Mouse (Mus musculus): ENCODE measurements at regions not wholly inside any gene's neighbourhood (a gene's known extent, or its start where the extent isn't known, plus 50 kb on each side); places are given as distances from the start of the nearest gene placed in this dataset.

DNA sequence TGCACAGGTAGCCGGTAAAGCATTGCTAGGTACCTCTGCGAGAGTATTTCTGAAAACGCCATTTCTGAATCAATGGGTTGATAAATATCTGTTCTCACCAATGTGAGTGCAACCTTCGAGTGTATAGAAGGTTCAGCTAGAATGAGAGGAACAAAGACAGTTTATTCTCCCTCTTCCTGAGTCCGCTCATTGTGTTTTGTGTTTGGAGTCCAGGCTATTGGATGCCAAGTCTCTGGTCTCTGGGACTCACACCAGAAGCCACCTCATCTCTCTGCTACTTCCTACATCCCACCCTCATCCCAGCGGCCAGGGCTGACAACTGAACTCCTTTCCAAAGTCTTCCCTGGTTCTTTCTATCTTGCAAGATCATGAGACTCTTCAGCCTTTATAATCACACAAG lies 62.7 kb downstream of the Lrrc30 start:
- DNase-seq (ENCODE audit: low read depth) = no peak

DNA sequence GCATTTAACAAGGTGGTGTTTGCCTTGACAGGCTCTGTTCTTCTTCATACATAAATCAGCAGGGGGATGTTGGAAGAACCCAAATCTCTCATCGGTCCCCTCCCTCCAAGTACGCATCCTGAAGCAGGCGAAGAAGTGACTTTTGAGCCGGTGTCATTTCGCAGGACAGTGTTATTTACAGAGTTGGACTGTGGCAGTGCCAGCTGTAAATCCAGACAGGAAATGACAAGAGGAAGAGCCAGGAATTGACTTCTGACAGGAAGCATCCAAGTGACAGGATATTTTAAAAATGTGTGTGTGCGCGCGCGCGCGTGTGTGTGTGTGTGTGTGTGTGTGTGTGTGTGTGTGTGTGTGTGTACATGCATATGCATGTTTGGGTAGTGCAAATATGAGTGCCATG lies 66.3 kb downstream of the Lrrc30 start:
- DNase-seq (ENCODE audit: low read depth) = no peak

DNA sequence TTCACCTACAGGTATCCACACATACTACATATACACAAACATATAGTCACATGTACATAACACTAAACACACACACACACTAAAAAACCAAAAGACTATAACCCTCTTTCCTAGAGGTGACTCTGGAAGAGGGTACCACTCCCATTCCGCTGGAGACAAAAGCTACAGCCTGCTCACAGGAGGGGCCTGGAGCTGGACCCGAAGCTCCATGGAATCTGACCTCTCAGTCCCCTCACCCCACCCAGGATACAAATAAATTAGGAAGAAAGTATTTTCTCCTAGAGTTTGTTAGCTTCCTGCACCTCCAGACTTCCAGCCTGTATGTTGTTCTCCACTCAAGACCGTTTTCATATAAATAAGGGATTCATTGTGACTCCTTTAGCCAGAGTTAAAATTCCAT lies 66.8 kb downstream of the Lrrc30 start:
- no peak for DNase-seq (ENCODE audit: low read depth)

DNA sequence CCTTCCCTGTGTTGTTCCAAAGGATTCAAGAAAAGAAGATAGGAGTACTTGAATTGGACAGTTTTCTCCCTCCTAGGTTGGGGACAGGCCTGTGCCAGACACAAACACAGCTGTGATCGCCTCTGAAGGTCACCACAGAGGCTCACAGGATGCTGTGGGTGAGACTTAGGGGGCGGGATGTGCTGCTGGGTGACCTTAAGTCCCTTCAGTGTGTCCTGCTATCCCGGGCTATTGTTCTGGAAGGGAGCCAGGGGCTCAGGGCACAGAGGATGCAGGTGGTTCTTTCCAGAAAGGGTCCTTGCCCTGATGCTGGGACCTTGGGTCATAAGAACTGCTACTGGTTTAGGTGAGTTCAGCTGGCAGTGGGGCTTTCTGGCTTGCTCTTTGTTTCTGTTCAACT lies 67.7 kb downstream of the Lrrc30 start:
- no peak for DNase-seq (ENCODE audit: low read depth)

DNA sequence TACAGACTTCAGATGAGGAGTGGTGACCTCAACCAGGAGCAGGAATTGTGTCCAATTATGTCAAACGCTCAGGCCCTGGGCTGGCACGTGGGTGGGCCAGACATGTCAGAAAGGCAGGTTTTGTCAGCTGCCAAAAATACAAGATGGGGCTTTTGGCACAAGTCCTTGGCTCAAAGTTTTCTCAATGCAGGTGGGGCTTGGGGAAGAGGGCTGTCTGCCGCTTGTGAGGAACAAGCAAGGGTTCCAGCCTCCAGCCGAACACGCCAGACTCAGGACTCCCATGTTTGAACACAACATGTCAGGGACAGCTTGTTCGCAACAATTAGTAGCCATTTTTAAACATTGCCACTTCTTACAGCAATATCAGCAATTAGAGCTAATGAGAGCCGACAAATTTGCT lies 69.5 kb downstream of the Lrrc30 start:
- no peak for DNase-seq (ENCODE audit: low read depth)

DNA sequence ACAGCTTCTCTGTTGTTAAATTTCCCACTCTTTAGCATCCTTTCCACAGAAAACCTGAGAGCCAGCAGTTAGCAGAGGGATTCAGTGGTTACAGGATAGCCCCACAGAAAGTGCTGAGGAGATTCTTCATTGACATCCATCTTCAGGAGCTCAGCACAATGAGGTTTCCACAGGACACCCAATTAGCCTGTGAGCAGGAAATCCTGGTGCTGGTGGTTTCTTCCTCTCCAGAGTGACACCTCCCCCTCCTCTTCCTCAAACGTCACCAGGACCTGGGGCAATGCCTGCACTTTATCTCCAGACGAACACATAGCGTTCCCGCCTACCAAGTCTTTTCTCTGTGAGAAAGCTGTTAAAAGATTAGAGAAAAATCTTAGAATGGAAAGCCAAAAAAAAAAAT lies 70.7 kb downstream of the Lrrc30 start:
- no peak for DNase-seq (ENCODE audit: low read depth)

DNA sequence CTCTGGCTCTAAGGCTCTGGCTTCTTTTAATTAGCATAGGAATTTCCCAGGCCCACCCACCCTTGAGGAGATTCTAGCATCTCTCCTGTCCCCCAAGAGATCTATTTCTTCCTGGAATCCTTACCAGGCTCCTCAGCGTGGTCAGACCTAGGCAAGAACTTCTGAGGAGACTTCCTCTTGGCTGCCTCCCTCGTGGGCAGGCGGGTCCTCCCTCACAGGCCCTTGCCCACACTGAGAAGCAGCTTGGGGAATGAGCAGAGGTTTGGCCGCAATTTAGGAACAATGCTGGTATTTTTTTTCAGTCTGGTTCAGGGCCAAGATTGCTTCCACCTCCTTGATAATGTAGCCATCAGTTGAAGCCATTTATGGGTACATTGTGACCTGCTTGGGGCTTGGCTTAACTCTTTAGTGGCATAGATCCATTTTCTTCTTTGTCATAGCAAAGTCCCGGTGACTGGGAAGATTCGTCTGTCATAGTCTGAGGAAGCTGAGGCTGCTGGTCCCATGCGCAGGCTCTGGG lies 75.1 kb downstream of the Lrrc30 start:
- no peak for DNase-seq (ENCODE audit: low read depth)

DNA sequence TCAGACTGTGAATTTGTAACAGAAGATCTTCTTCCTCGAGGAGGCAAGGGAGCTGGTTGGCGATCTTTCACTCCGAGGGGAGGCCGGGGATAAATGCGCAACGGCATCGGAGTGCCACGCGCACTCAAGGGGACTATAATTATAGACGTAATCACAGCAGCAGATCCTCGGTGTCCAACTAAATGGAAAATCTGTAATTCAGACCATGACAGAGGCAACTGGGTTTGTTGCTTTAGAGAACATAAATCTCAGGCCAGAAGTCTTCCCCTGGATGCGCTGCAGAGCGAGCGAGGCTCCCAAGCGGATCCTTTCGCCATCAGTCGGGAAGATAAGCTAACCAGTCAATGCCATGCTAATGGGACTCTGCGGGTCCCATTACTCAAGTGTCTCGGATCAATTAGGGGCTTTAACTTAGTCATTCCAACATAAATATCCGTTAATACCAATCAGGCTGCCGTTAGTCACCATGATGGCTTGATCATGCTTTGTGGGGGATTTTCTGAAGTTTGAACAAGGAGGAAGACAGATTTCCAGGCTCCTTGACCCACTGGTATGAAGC lies 79.9 kb downstream of the Lrrc30 start:
- DNase-seq (ENCODE audit: low read depth) = no peak

DNA sequence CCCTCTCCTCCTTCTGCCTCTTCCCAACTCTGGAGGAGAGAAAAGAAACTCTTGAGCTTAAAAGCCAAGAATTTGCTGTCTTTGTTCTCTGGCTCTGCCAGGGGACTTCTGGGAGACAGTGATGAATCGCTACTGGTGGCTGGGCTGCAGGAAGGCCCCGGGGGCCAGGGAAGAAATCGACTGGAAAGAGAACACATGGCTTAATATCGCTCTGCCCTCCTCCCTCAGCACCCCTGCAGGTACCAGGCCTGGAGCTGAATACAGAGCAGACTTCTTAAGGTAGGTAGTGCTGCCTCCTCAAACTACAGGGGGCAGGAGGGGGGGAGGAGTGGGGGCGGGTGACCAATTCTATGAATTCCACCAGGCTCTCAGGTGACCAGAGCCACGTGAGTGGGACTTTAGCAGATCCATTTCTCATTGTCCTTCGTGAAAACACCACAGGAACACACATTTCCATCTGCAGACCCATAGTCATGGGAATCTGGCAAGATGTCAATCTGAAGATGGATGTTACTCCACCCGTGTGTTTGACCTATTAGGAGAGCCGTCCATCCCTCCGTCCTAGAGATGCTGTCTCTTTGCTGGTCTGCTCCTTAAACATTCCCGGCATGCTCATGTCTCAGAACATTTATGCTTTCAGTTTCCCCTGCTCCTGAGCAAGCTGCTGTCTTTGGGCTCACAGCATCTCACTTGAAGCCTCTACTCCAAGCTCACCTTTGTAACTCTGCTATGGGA lies 83.4 kb downstream of the Lrrc30 start:
- no peak for DNase-seq (ENCODE audit: low read depth)

DNA sequence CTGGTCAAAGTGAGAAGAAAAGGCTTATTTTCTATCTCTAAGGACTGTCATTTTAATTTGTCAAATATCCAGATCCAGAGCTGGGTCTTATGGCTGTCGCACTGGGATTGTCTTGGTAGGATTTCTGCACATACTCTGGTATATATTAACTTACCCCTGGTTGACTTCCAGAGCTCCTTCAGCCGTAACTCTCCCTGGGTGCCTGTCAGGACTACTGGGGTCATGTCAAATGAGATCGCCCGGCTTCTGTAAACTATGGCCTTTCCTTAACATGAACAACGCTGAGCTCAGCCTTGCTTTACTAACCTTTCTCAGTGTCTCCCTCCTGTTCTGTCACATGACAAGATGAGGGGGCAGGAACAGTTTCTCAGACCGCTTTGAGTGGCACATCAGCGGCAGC lies 88.1 kb downstream of the Lrrc30 start:
- DNase-seq (ENCODE audit: low read depth) = no peak

DNA sequence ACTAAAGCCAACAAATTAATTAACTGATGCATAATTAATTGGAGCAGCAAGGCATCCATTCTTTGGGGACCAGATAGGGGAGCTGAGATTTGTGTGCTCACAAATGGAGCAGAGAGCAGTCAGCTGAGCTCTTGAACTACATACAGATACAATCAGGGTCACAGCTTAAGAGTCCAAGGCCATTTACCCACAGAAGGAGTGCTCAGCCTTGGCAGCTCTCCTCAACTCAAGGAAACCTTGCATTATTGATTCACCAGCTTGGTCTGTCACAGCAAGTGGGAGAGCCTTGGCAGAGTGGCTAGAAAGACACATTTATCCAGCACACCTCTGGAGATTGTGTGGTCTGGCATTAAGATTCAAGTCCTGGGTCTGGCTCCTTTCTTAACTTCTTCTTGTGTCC lies 100.2 kb downstream of the Lrrc30 start:
- no peak for DNase-seq (ENCODE audit: low read depth)

DNA sequence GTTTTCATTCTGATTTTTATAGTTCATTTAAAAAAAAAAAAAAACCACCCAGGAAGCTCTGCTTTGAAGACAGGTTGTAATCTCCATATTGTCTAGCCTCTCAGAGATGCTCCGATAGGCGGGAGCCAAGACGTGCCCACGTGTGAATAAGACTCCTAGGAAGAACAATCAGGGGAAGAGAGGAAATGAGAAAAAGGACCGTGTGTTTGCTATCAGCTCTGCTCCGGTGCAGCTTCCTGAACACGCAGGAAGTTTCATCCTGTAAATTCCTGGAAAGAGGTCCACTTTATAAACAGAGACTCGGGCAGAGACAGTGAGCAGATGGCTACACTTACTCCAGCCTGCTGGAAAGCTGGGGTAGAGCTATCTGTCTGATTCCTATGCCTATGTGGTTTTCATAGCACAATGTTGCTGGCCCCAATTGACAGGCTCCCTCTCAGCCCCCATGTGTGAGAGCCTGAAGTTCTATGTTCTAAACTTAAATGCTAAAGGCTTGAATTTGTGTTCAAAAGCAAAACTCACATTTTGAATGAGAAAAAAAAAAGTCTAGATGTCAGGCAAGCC lies 111.6 kb downstream of the Lrrc30 start:
- DNase-seq (ENCODE audit: low read depth) = no peak

DNA sequence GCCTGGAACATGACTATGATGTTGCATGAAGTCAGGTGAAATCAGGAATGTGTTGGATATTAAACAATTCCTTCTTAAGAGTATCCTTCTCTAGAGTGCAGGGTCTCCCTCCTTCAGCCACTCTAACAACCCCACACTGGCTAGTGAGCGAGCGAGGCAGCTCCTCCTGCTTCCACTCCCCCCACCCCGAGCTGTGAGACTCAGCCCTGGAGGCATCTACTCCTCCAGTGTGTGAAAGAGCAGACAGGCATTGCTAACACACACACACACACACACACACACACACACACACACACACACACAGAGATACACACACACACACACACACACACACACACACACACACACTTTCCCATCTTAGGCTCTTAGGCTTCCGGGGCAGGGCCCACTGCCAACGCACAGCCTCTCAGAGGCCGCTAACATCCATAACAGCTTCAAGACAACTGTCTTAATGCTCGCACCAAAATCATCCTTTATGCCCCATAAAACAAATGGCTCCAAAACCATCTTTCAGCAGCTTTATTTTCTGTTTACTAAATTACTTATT lies 116.8 kb downstream of the Lrrc30 start:
- DNase-seq (ENCODE audit: low read depth) = no peak

DNA sequence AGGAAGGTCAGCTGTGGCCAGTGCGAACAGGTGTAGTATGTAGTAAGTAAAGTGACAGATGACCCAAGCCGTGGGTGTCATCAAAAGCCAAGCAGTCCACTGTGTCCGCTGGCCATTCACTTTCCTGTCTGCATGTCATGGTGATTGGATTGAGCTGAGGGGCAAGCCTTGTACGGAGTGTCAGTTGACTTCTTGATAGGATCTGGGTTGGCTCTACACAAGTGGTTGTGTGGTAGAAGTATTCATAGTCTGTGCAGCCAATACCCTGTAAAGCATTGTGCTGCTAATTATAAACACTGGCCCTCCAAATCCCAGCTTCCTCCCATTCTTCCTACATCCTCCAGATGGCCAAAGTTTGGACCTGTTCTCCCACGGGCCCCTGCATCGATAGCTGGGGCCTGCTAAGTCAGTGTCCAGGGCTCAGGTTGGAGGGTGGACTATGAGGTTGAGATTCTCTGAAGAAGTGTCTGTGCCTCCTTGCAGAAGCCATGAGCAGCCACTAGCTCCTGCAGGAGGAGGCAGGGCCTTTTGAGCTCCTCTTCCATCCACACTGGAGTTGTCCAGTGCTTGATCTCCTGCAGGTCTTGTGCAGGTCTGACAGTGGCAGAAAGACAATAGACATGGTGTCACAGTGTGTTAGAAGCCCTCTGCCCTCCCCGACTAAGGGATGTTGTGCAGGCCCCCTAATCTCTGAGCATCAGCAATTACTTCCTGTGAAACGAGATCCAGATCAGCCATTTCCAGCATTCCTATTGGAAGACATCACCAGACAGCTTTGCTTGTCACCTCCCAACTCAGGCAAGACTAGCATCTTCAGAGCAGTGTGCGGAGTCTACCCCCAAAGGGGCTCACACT lies 117.9 kb downstream of the Lrrc30 start:
- DNase-seq (ENCODE audit: low read depth) = no peak

DNA sequence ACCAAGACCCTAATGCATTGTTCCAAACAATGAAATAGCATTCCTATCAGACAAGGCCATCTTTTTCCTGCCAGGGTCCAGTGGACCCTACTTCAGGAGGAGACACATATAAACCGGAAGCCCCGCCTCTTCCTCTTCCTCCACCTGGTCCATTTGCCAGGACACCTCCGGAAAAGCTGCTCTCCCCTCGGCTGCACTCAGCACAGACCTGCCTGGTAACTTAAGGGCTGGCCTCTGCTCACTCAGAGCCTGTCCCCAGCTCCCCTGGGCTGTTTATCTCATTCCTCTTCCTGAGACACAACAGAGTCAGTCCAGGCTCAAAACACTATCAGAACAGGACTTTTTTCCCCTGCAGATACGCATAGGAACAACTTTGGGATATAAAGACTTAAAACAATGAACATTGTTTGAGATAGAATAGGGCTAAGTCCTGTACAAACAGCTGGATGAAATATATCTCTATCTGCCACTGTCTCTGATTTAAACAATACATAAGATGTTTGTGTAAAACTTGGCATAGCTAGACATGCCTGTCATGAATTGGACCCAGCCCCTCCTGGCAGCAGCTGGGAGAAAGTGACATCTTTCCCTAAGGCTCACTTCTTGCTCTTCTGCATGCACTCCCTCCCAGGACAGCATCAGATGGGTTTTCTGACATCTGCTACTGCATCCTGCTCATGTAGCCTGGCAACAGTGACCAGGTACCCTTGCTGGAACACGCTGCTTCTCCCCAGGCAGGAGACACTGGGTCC lies 119.6 kb downstream of the Lrrc30 start:
- DNase-seq (ENCODE audit: low read depth) = no peak

DNA sequence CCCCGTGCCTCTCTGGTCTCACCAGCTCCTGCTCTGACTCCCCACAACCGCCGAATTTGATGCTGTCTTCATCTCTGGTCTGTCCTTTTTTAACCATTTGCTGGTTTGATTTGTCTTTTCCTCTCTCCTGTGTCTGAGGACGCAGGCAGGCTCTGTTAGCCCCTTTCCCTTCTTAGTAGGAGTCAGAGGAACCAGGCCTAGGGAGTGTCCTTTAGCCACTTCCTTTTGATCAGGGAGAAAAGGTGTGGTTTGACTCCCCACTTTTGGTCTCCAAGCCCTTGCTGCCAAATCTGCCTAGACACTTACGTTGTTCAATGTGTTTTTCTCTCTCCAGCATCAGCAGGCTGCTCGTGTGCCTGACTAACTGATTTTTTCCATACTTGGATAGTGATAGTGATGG lies 120.5 kb downstream of the Lrrc30 start:
- DNase-seq (ENCODE audit: low read depth) = no peak

DNA sequence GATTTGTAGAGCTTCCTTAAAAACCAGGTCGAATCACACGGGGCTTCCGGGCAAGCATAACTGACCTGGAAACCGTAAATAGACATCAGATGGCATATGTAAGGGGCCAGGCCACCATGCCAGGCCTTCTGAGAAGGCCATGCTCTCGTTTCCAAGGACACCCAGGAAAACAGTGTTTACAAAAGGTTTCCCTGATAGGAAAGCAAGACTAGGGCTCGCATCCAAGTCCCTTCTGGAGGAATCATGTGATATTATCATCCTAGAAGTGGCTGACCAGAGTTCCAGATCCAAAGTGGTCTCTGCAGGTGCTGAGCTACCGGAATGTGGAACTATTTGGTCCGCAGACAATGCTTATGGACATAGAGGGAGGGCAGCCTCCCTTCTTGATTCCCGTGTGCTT lies 122.6 kb downstream of the Lrrc30 start:
- no peak for DNase-seq (ENCODE audit: low read depth)

DNA sequence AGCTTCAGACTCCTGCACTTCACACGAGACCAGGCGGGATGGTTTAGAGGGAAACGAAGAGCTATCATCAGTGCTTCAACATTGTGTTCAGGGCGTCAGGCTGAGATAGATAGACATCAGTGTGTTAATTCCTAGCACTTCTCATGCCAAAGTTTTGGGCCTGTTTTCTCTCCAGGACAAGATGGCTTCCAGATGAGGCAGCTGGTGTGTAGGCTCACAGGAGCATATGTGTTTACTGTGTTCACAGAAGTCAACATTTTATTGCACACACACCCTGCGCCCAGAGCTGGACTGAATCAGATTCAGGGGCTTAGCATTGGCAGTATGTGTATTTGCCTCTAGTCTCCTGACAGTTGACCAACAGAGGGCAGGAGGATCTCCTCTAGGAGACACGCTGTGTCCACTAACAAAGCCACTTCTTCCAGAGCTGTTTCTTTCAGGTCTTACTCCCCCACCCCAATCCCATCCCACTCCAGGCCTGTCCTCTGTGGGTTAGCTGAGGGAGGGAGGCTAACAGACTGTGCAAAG lies 123.4 kb downstream of the Lrrc30 start:
- DNase-seq (ENCODE audit: low read depth) = no peak

DNA sequence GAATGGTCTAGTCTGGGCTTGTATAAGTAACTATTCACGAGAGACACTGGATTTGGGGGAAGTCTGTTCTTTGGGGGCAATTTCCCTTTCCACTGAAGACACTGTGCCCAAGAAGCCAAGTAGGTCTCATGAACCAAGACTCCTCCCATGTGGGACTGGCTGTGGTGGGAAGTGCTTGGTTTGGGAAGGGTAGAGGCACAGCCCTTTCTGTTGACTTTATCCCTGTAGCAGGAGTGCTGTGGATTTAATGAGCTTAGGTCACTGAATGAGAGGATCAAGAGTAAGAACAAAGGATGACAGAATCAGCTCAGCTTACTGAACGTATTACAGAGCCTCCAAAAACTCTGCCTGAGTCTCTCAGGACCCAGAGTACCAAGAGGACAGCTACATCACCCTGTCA lies 124.2 kb downstream of the Lrrc30 start:
- no peak for DNase-seq (ENCODE audit: low read depth)

DNA sequence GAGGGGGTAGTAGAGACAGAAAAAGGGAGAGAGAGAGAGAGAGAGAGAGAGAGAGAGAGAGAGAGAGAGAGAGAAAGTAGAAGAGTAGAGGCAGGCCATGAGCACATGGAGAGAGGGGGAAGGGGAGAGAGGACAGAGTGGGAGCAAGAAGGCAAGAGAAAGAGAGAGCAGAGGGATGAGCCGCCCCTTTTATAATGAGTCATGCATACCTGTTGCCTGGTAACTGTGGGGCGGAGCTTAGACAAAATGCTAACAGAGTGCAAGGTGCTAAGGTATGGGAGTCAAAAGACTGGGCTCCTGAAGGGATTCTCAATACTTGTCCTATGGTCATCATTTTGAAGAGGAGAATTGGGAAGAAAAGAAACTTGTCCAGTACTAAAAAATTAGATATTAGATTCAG lies 126.1 kb downstream of the Lrrc30 start:
- no peak for DNase-seq (ENCODE audit: low read depth)

DNA sequence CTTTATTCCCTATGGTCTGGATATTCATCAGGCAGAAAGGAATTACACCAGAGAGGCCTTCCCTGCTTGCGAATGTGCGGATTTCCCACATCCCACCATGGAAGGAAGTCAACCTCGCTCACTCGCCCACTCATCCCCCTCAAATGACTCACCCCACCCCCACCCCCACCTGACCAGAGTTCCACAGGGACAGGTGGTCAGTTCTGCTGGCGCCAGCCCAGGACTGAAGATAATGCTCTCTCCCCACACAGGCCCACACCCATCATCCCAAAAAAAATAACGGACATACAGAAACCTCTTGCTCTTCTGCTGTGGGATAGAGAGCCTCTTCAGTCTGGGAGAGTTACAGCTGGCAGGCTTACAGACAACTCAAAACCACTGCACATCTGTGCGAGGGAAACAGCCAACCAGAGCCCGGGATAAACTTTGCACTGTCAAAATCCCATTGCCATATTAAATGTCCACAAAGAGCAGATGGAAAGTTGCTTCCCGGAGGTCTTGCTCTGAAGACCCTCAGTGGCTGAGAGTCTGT lies 128.0 kb downstream of the Lrrc30 start:
- DNase-seq (ENCODE audit: low read depth) = peak; percentile 1

All from fibroblast of lung, adult 2 months (primary cell).